Mouse (Mus musculus) left cerebral cortex, postnatal 25 days (tissue): Measurements from ENCODE around the gene Kat7. TPM values are rescaled to one million over a fixed set of nuclear protein-coding genes. Genes with fewer than 3 reads are reported as not detected.

Experiments
- DNase-seq, 2 experiments: peaks; one replicate each; pipeline ENCODE4 v3.0.0; 2022; ENCODE audit warnings: low spot score in 2 of 2, mixed read lengths in 1 of 2
- intact Hi-C: fragments of 180-260 bp; cut with DNase I; formaldehyde crosslinking; loops from one replicate; pipeline ENCODE4 v1.15.1; 2025
- total RNA-seq, 2 experiments: library from RNA; stranded (reverse); gene quantifications; 2 replicates each; pipeline ENCODE4 v1.2.3; 2021

The Kat7 gene
- total RNA-seq, 2 experiments from 2014 or later: 67.5 to 70.1 TPM

DNA sequence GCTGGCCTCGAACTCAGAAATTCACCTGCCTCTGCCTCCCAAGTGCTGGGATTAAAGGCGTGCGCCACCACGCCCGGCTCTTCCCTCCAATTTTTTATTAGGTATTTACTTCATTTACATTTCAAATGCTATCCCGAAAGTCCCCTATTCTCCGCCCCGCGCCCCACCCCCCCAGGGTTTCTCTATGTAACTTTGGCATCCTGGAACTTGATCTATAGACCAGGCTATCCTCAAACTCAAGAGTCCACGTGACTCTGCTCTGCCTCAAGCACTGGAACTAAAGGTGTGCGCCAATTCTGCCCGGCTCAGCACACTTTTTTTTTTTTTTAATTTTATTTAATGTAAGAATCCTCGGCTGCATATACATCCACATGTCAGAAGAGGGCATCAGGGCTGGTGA is 14.3 kb downstream of the Kat7 start:
- intact Hi-C loops: no loop called here
- no peak for DNase-seq

GRCm38 (mm10) chr11:95293017-95293624 is 16.9 kb downstream of the Kat7 start:
- intact Hi-C loops: loop anchor here (2.0 kb wide), 1 partner anchor 34 kb away; no protein-coding TSS in a partner anchor
- DNase-seq: no peak

GRCm38 (mm10) chr11:95291998-95292397 is 18.0 kb downstream of the Kat7 start:
- no peak for DNase-seq
- intact Hi-C loops: loop anchor here (2.0 kb wide), 1 partner anchor 33 kb away; no protein-coding TSS in a partner anchor

DNA sequence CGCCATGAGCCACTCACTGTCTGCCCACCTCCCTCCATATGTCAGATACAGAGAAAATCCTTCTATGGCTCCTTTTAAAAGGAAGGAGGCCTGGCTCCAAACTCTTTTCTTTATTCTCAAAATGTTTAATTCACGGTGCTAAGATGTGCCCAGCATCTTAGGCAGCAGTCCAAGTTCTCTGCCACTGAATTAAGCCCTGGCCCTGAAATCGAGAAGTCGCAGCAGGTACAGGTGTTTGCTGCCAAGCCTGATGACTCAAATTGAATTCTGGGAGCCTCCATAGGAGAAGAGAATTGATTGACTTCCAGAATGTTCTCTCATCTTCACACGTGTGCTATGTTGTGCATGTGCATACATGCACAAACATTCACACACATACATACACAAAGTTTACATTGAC is 27.7 kb downstream of the Kat7 start:
- intact Hi-C loops: no loop called here
- DNase-seq: no peak

DNA sequence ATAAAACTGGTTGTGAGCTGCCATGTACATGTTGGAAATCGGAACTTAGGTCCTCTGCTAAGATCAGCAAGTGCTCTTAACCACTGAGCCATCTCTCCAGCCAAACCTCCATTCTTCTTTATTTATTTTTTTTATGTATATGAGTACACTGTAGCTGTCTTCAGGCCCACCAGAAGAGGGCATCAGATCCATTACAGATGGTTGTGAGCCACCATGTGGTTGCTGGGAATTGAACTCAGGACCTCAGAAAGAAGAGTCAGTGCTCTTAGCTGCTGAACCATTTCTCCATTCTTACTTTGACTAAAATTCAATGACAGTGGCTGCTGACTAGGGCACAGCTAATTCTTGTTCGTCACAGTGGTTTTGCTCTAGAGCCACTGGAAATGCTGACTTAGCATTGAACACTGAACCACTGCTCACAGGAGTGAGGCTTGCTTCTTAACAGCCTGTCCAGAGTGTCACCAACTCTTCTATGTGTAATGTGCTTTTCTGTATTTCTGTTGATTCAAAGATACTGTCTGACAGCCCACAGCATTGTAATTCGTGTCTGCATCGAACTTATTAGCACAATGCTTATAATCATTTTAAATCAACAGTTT is 30.9 kb downstream of the Kat7 start:
- no peak for DNase-seq
- intact Hi-C loops: no loop called here

GRCm38 (mm10) chr11:95276056-95276455 is 34.0 kb downstream of the Kat7 start:
- intact Hi-C loops: no loop called here
- no peak for DNase-seq

- peak in 1 of 2 experiments; percentile 39 for DNase-seq
- intact Hi-C loops: no loop called here
Measured at GRCm38 (mm10) chr11:95274613-95275012, 35.4 kb downstream of the Kat7 start.

GRCm38 (mm10) chr11:95273661-95274060 is 36.4 kb downstream of the Kat7 start:
- intact Hi-C loops: no loop called here
- no peak for DNase-seq

- intact Hi-C loops: no loop called here
- no peak for DNase-seq
Measured at GRCm38 (mm10) chr11:95266540-95267245, 43.4 kb downstream of the Kat7 start.

GRCm38 (mm10) chr11:95264455-95265013 is 45.5 kb downstream of the Kat7 start:
- intact Hi-C loops: no loop called here
- no peak for DNase-seq

GRCm38 (mm10) chr11:95263816-95264454 is 46.1 kb downstream of the Kat7 start:
- intact Hi-C loops: no loop called here
- no peak for DNase-seq

DNA sequence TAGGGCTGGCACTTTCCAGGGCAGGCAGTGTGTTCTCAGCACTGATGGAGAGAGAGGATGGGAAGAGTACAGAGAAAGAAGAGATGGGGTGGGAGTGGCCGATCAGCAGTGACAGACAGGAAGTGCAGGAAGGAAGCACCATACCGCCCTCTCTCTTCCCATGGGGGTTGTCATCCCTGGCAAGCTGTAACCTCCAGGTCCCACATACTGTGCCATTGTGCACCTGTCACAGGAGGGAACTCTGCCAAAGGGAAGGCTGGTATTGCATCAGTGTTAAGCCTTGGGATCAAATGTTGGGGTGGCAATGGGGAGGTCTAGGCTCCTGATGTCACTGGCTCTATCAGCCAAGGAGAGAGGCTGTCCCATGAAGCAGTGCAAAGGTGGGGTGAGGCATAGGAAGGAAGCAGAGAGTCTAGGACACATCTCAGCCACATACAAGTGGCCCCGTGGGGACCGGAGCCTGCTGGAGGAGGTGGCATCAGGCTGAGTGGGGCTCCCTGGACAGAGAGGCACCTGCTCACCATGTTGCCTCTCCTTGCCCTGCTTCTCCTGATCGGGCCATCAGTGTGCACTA is 48.8 kb downstream of the Kat7 start, which contains the start of gene Tac4:
Tac4 (plus strand) TSS at position 352 of the 574 bp plus-strand sequence.
- no peak for DNase-seq
- intact Hi-C loops: no loop called here

DNA sequence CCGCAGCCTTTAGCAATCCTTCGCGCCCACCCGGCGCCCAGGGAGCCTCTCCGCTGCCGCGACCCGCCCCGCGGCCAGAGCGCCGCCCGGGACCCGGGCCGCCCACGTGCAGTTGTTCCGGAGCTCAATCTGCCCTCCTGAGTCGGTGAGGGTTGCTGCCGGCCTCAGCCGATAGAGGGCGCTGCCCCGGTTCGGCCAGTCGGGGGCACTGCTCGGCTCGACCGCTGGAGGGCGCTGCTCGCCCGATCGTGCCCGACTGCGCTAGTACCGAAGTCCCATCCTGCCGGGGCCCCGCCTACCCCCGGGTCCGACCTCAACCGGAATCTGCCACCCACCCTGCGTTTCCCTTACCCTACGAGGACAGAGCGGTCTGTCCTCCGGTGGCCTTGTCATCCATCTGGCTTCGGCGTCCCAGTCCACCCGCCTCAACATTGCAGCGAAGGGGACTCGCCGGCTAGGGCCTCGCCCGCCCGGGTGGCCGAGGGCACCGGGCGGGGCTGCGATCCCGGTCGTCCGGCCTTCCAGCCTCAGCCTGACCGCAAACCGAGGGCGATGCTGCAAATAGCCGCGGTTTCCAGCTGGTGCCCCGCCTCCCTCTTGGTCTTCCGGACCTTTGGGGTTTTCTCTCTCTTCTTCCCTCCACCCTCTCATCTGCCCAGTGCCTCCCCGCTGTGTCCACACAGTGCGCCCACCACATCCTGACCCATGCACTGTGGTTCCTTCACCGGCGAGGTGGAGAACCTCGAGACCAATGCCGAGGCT is 50.8 kb downstream of the Kat7 start:
- intact Hi-C loops: loop anchor here (2.0 to 10.0 kb wide), 4 partner anchors 34 to 262 kb away; partner anchors contain the start of genes Pdk2 and Slc35b1
- peak; percentile 86 to 87 for DNase-seq

- intact Hi-C loops: loop anchor here (2.0 to 10.0 kb wide), 4 partner anchors 34 to 262 kb away; partner anchors contain the start of genes Pdk2 and Slc35b1
Measured at GRCm38 (mm10) chr11:95258490-95258889, 51.6 kb downstream of the Kat7 start.

GRCm38 (mm10) chr11:95257930-95258329 is 52.1 kb downstream of the Kat7 start:
- intact Hi-C loops: loop anchor here (2.0 to 10.0 kb wide), 4 partner anchors 35 to 263 kb away; partner anchors contain the start of genes Pdk2 and Slc35b1
- no peak for DNase-seq

More at GRCm38 (mm10) chr11:95258490-95258889, 51.6 kb downstream of the Kat7 start:
- DNase-seq: peak; percentile 43 to 46

DNA sequence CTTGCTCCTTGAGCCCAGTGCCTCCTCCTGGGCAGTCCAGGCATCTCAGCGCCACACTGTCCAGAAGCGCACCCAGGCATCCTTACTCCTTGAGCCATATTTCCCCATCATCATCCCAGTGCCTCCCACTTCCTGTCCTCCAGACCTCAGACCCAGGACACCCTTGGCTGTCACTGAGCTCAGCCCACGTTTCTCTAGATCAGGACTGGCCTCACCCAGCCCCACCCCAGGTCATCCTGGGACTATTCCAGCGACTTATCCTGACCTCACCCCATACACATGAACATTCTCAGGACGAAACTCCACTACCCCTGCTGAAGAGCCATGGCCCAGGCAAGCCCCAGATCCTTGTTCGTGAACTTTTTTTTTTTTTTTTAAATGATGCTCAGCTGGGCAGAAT is 54.3 kb downstream of the Kat7 start:
- DNase-seq: no peak
- intact Hi-C loops: loop anchor here (5.0 to 10.0 kb wide), 2 partner anchors 127 to 211 kb away; partner anchors contain the start of genes Pdk2 and Slc35b1

DNA sequence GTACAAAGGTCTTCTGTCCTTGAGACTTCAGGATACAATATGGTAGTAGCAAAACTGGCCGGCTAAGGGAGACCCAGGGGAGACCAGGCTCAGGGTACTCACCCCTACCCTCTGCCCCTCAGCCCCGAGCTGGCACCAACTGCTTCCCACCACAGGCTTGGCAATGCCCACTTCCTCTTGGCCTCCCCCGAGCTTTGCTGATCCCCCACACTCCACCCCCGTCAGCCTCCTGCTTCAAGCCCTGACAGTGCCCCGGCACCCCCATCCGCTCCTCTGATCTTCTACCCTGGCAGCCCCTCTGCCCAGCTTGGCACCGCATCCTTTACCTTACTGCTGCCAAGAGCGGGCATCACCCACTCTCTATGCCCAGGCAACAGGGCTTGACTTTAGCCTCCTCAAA is 55.9 kb downstream of the Kat7 start:
- DNase-seq: no peak
- intact Hi-C loops: loop anchor here (10.0 kb wide), 1 partner anchor 209 kb away; the partner anchor contains the start of gene Pdk2

- no peak for DNase-seq
- intact Hi-C loops: loop anchor here (10.0 kb wide), 1 partner anchor 207 kb away; the partner anchor contains the start of gene Pdk2
Measured at GRCm38 (mm10) chr11:95252104-95252503, 57.9 kb downstream of the Kat7 start.
